22 mouse cellular contexts compared by ENCODE assay signal in the genomic region with DNA sequence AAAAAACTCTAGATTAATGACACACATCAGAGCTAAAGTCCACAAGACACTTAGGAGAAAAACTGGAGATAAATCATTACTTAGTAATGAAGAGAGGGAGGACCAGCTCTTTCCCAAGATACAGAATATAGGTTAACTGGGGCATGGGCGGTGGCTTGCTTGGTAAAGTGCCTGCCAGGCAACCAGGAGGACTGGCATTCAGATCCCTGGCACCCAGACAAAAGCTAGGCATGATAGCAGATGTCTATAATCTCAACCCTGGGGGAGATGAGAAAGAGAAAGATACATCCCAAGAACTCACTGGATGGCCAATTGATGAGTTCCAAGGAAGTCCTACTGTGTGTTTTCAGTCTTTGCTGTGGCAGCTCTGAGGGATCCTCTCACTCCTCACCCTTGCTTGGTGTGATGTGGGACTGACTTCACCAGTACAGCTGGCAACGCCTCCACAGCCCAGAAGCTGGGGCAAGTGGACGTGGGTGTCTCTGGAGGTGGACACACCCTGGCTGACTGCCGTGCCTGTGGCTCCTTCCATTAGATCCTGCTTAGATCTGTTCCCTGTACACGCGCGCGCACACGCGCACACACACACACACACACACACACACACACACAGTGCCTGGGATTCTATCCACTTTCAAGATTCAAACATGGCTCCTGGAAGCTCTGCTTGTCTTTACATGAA.
A peak's percentile ranks its signal among the peaks of the same experiment; 100 is the strongest.
DNase-seq lines count a peak whose midpoint lies in the region; ATAC-seq lines count a peak whose summit lies in the region.
"Had no signal": no experiment of that assay in that cellular context is flagged by ENCODE, and none has a peak within 500 bp of the region (broad histone marks: within the 10 kb centered on the region; RNA-seq: fewer than 3 reads in every experiment).

No protein-coding gene starts in this region.

- H3K9me3 ChIP-seq in hindbrain, embryonic 13.5 days, result no peaks in the 10 kb centered on the region
- H3K9me3 ChIP-seq: embryonic facial prominence, embryonic 10.5 days; forebrain, embryonic 15.5 days; hindbrain, embryonic 15.5 days; midbrain, embryonic 10.5 days had no signal

- H3K9ac ChIP-seq in hindbrain, embryonic 13.5 days, result no peak overlapping the region
- H3K9ac ChIP-seq: forebrain, embryonic 15.5 days; hindbrain, embryonic 15.5 days; liver, postnatal 0 days had no signal

- WGBS in hindbrain, embryonic 13.5 days, result 90% methylated on average over 10 of the region's 10 CpGs

- no peak overlapping the region for H3K4me3 ChIP-seq in hindbrain, embryonic 13.5 days
- H3K4me3 ChIP-seq: embryonic facial prominence, embryonic 10.5 days; forebrain, embryonic 15.5 days; hindbrain, embryonic 15.5 days; midbrain, embryonic 10.5 days had no signal

- no peak overlapping the region for H3K4me2 ChIP-seq in hindbrain, embryonic 13.5 days
- H3K4me2 ChIP-seq: forebrain, embryonic 15.5 days; hindbrain, embryonic 15.5 days; liver, embryonic 11.5 days had no signal

- H3K27ac ChIP-seq in hindbrain, embryonic 13.5 days, result no peak overlapping the region
- H3K27ac ChIP-seq: embryonic facial prominence, embryonic 10.5 days; forebrain, embryonic 15.5 days; hindbrain, embryonic 15.5 days; midbrain, embryonic 10.5 days had no signal

- H3K4me1 ChIP-seq in hindbrain, embryonic 13.5 days (replicated peaks), result no peaks in the 10 kb centered on the region
- H3K4me1 ChIP-seq: embryonic facial prominence, embryonic 10.5 days; forebrain, embryonic 15.5 days; hindbrain, embryonic 15.5 days; midbrain, embryonic 10.5 days had no signal

- no peaks in the 10 kb centered on the region for H3K36me3 ChIP-seq in hindbrain, embryonic 13.5 days
- H3K36me3 ChIP-seq: embryonic facial prominence, embryonic 10.5 days; forebrain, embryonic 15.5 days; hindbrain, embryonic 15.5 days; midbrain, embryonic 10.5 days had no signal

- intact Hi-C loops in heart, postnatal 25 days (cut with DNase I), result loop anchor here (10.0 kb wide), 1 partner anchor 241 kb away; no protein-coding TSS in a partner anchor
- intact Hi-C loops in left cerebral cortex, postnatal 36 days (cut with DNase I), result loop anchor here (10.0 kb wide), 1 partner anchor 241 kb away; no protein-coding TSS in a partner anchor
- intact Hi-C loops in left cerebral cortex, postnatal 4 days (cut with DNase I), result no loop called here

- ATAC-seq in hindbrain, embryonic 13.5 days (ENCODE audit: low FRiP score), result no peak
- ATAC-seq: forebrain, embryonic 15.5 days; liver, postnatal 0 days; lung, postnatal 0 days had no signal

- peak; percentile 57 to 73 for DNase-seq in cerebellum, postnatal 10 days
- DNase-seq in cerebellum, adult 9-11 months, result no peak
- DNase-seq in heart, adult 11 months, result peak; percentile 60
- DNase-seq in heart, postnatal 25 days (ENCODE audit: low spot score), result no peak
- peak; percentile 47 to 51 for DNase-seq in left cerebral cortex, postnatal 36 days (ENCODE audit: low spot score in 2 of 2)
- DNase-seq in left cerebral cortex, postnatal 4 days, result no peak
- peak; percentile 32 for DNase-seq in right cerebral cortex, postnatal 25 days
- DNase-seq: adrenal gland, postnatal 10 days; gastrocnemius, postnatal 36 days; heart, postnatal 36 days; kidney, adult 2 months; kidney, postnatal 10 days; liver, postnatal 0 days; thymus, adult 18-20 months; thymus, postnatal 36 days had no signal

- H3K27me3 ChIP-seq in hindbrain, embryonic 13.5 days, result no peaks in the 10 kb centered on the region
- H3K27me3 ChIP-seq: forebrain, embryonic 15.5 days; hindbrain, embryonic 15.5 days had no signal

Comparison
In these comparisons a context has a peak if more than half of its experiments do, and no peak if none do; other contexts are left out.
1. DNase-seq: peak in cerebellum, postnatal 10 days (2 of 2), heart, adult 11 months (single experiment), left cerebral cortex, postnatal 36 days (2 of 2) and right cerebral cortex, postnatal 25 days (single experiment); none in cerebellum, adult 9-11 months (single experiment), heart, postnatal 25 days (single experiment) and left cerebral cortex, postnatal 4 days (single experiment).